Mouse (Mus musculus): ENCODE measurements around the gene Bean1. TPM values are rescaled to one million over a fixed set of nuclear protein-coding genes. Genes with fewer than 3 reads are reported as not detected.
A peak's percentile ranks its signal among the peaks of the same experiment; 100 is the strongest.
"Not testable (repeated sequence)": the region's sequence is repeated elsewhere in the genome, so short reads cannot be mapped to it uniquely, and the experiment has no call there.

Gene Bean1
- total RNA-seq, 4 experiments from 2014 or later, result 5.6 to 8.5 (median 6.2) TPM

DNA sequence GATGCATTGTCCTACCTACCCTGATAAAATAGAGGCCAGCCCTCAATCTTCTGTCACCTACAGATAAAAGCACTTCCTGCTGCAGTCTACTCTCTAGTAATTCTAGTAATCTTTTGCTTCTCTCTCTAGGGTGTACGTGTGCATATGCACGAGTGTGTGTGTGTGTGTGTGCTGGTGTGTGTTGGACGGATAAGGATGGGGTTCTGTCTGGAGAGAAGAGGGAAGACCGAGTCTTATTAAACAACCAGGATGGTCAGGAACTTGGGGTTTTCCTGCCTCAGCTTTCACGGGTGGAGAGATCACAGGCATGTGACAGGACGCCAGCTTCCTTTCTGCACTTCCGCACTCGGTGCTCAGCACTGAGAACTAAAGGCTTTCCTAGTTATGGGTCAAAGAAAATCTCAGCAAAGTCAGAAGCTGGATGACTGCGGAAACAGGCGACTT, 69.2 kb downstream of the Bean1 start:
- no peak for DNase-seq (ENCODE audit: low spot score in 2 of 2)

DNA sequence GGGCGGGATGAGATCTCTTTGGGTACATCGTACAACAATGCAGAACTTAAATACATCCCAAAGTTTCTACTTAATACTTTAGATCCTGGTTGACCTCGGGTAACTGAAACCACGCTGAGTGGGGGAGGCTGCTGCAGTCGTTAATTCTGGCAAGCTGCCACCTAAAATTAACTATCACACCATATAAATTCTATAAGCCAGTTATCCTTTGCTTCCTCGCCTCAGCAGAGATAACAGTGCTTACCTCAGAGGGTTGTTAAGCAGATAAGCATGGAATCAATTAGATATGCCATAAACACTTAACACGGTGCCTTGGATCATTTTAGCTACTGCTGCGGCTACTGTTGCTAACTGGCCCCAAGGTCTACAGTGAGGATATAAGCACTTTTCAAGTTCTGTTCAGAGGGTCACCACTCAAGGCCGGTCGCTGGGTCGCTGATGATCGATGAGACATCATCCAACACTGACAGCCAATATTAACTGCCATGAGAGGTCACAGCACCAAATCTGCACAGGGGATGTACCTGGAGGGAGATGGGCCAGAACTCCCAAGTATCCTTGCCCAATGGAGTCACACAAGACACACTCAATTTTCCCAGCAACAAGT, 71.9 kb downstream of the Bean1 start:
- DNase-seq (ENCODE audit: low spot score in 2 of 2), result no peak

GRCm38 (mm10) chr8:104246621-104247020, 76.4 kb downstream of the Bean1 start:
- DNase-seq (ENCODE audit: low spot score in 2 of 2), result no peak

DNA sequence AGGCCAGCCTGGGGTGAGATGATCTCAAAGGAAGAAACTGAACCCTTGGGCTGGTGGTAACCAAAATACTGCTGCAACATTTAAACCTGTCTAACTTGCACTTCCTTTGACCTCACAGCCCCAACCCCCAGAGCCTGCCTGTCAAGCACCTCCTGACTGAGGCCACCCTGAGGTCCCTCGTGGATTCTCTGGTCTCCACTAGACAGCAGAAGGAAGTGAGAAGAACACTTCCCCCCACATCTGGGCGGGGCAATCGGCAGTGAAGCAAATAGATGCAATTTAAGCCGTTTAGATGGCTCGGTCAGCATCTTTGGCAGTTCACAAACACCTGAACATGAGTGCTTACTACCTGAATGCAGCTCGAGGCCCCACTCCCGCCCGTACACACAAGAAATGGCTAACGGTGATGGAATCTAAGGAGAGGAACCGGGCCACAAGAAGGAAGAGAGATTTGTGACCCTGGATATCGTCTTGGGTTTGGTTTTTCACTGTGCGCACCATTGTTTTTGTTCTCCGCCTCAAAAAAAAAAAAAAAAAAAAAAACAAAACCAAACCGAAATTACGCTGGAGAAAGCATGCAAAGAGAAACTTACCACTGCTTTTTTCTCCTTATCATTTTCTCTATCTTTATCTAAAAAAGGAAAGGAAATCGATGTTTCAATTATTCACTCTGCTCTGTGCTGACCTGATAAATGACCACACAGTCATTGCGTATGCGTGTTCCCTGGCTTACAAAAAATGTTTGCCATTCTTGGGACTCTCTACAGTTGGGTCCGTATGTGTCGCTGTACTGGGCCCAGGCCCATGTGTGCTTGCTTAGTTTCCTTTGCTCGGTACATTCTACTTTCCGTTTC, 77.0 kb downstream of the Bean1 start:
- DNase-seq (ENCODE audit: low spot score in 2 of 2), result no peak

DNA sequence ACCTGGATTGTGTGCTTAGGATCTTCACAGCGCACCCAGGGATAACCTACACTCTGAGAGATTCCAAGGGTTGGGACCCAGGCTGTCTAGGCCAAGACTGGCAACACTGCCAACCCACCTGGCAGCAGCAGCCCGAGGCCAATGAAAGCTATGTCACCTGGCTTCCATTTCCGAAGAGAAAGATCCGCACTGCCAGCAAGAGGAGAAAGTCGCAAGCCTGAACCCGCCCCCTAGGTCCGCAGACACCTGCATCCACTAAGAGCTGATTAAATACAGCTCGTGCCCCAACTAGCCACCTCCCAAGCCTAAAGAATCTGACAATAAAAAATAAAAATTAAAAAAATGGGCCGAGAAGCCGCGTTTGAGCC, 77.7 kb downstream of the Bean1 start:
- DNase-seq (ENCODE audit: low spot score in 2 of 2), result peak in 1 of 2 experiments; percentile 14

DNA sequence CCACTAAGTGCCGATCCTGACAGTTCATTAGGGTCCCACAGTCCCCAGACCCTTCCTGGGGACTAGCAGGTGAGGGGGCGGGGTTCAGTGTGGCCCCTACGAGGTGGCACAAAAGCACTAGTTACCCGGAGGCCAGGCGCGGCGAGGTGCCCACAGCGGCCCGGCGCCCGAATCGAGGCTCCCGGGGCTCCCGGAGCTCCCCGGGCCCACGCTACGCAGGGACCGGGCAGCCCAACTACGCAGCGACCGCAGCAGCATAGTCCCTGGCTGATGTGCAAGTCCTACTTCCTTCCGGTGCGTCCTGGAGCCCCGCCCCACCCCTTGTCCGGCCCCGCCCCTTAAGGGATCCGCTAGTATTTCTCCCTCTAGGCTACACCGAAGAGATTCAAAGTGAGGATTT, 78.0 kb downstream of the Bean1 start, which contains the start of gene Tk2:
TSS of gene Tk2 (minus strand) at position 283 of the 400 bp plus-strand sequence.
- peak; percentile 60 to 70 for DNase-seq (ENCODE audit: low spot score in 2 of 2)

DNA sequence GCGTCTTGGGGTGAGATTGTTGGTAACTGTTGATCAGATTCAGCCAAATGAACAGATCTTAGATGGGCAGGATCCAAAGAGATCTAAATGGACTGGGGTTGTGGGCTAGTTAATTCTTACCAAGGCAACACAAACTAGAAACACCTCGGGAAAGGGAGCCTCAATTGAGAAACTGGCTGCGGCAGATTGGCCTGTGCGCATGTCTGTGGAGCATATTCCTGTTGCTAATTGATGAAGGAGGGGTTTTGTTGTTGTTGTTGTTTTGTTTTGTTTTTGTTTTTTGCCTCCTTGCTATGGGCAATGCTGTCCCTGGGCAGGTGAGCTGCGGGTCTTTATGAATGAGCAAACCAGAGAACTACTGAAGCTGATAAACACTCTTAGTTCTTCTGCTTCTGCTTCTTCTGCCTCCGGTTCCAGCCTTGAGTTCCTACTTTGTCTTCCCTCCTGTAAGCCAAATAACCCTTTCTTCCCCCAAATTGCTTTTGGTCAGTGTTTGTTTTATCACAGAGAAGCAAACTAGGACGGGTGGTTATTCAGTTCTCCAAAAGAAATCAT, 79.3 kb downstream of the Bean1 start:
- DNase-seq (ENCODE audit: low spot score in 2 of 2), result no peak

DNA sequence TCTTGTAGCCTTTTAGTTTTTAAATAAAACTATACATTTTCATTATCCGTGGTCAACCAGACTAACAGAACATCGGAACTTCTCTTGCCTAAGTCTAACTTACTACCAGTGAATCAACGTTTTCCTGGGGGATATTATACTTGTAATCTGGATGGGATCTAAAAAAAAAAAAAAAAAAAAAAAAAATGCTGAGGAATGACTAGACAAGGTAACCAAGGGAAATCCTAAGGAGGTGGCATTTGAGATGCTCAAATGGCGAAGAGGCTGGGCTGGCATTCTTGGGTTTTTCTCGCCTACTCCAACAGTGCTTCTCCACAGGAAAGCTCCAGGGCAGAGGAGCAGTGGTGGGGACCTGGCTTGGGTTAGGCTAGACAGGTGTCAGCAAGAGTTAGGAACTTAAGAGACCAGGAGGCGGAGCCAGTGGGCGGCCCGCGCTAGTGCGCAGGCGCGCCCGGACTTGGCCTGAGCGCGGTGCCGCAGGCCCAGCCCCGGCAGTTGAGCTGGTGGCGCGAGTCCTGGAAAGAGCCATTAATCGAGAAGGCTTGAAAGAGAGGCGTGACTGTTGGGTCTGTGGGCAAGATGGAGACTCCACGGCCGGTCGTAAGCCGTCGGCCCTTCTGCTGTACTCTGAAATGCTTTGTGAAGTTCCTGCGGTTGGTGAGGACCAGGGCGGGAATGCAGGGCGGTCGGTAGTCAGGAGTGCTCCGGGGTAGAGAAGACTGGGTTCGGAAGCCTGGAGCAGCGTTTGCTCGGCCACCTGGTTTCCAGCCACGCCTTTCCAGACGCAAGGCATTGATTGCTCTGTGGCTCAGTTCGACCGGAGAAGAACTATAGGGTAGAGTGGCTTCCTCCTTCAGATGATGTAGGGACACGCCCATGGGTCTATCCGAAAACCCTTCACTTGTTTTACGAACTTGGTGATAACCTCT, 80.5 kb downstream of the Bean1 start, which contains the start of gene Cklf:
TSS of gene Cklf (plus strand) at position 423 of the 929 bp plus-strand sequence.
- DNase-seq (ENCODE audit: low spot score in 2 of 2), result peak; percentile 49 to 71

DNA sequence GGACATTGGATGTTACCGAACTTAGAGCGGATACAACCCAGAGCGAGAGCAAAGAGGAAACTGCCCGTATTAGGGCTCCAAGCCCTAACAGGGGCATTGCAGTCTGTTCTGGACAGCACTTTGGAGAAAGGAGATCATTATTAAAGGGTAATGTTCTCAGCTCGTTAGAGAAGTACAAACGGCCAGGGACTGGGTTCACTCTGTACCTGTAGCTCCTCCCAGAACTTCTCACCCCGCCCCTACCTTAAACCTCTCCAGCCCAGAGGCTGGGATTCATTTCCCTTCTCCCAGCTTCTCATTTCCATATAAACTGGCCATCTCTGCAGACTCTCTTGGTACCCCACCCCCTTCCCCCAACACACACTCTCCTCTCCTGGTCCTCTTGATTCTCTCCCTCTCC, 81.2 kb downstream of the Bean1 start:
- DNase-seq (ENCODE audit: low spot score in 2 of 2), result no peak

DNA sequence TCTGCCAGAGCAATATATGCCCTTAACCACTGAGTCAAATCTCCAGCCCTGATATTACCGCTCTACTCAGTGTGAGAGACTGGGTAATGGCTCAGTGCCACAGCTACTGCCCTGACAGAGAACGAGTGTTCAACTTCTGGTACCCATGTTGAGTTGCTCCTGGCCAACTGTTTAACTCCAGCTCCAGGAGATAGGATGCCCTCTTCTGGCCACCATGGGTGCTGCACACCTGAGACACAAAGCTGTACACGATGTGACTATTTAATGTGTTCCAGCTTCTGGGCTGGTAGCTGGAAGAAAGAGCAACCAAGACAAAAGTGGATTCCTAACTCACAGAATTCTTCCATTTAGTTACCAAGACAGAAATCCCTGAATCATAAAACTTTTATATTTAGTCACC, 82.8 kb downstream of the Bean1 start:
- no peak for DNase-seq (ENCODE audit: low spot score in 2 of 2)

DNA sequence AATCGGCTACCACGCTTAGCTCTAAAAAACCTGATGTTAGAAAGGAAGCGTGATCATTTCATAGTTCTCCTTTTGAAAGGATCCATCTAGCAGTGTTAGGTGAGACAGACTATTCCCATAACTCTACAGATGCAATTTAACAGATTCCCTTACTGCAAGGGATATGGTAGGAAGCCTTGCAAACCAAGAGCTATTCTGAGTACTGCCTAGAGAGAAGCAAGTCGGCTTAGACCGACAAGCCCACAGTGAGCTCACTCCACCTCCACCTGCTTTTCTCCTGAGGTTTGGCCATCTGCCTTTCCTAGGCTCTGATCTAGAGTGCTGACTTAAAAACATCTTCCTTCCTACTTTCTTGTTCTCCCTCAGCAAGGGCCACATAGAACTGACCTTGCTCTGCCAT, 91.6 kb downstream of the Bean1 start:
- not testable (repeated sequence) for DNase-seq (ENCODE audit: low spot score in 2 of 2)

GRCm38 (mm10) chr8:104264271-104264935, 94.2 kb downstream of the Bean1 start:
- DNase-seq (ENCODE audit: low spot score in 2 of 2), result not testable (repeated sequence)

DNA sequence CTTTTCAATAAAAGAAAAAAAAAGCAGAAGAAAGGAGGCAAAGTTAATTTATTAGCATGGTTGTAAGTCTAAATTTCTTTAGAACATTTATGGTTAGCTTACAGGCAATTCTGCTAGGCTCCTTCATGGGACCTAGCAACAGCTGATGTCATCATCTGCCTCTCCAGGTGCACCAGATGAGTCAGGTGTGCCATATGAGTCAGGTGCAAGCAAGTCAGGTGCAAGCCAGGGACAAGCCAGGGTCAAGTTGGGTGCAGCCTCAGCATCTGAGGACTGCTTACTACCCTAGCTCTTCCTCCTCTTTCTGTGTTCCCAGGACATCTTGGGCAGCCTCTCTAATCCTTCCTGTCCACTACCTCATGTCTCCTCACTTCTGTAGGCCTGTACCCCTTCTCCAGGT, 98.1 kb downstream of the Bean1 start:
- DNase-seq (ENCODE audit: low spot score in 2 of 2), result no peak

Other genes starting within 250 kb of the Bean1 start
- gene Cdh5, start 68.8 kb upstream of the Bean1 start, total RNA-seq (2022), result 10 to 100 TPM in 1 of 4 experiments, 1 to 10 TPM in 3; 9.3 to 10.4 (median 9.7) TPM
- 10 to 100 TPM; 39.2 to 46.1 (median 43.9) TPM for gene Tk2, start 78.1 kb downstream of the Bean1 start, total RNA-seq (2022)
- 10 to 100 TPM in 1 of 4 experiments, 1 to 10 TPM in 3; 7.5 to 12.1 (median 8.4) TPM for gene Cklf, start 80.4 kb downstream of the Bean1 start, total RNA-seq (2022)
- gene Cmtm2a, start 122.7 kb downstream of the Bean1 start, total RNA-seq (2022), result not detected
- not detected for gene Gm45711, start 139.6 kb downstream of the Bean1 start, total RNA-seq (2022)
- not detected for gene Cmtm1, start 139.7 kb downstream of the Bean1 start, total RNA-seq (2022)
- gene Gm11020, start 151.1 kb downstream of the Bean1 start, total RNA-seq (2022), result not detected
- gene Cmtm2b, start 151.8 kb downstream of the Bean1 start, total RNA-seq (2022), result not detected
- 10 to 100 TPM in 3 of 4 experiments, 1 to 10 TPM in 1; 7.7 to 23.1 (median 16.0) TPM for gene Cmtm3, start 169.0 kb downstream of the Bean1 start, total RNA-seq (2022)
- gene Cmtm4, start 225.4 kb downstream of the Bean1 start, total RNA-seq (2022), result 10 to 100 TPM; 59.8 to 75.9 (median 66.7) TPM

Data from layer of hippocampus, adult 8-10 months (tissue).